Mouse (Mus musculus): Measurements from ENCODE around the gene Nudcd3.

The Nudcd3 gene

GRCm38 (mm10) chr11:6200087-6200569, at the start of gene Nudcd3:
Nudcd3 (minus strand) TSS chr11:6200415.
- DNase-seq (ENCODE audit: low spot score): peak; percentile 79

DNA sequence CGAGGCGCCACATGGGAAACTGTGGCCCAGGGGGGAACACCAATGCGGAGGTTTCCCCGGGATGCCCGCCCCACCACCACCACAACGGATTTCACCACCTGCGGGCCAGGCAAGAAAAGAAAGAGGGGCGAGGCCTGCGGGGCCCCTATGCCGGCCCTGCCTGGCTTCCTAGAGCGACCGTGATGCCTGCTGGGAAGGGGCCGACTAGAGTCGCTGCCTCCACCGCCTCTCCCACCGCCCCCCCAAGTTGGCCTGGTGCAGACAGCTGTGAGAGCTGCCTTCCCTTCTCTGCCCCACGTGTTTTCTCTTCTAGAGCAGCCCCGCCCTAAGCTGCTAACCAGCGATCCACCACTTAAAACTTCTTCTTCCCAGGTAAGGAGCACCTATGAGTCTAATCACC, 44.5 kb upstream of the Nudcd3 start:
- DNase-seq (ENCODE audit: low spot score): no peak

DNA sequence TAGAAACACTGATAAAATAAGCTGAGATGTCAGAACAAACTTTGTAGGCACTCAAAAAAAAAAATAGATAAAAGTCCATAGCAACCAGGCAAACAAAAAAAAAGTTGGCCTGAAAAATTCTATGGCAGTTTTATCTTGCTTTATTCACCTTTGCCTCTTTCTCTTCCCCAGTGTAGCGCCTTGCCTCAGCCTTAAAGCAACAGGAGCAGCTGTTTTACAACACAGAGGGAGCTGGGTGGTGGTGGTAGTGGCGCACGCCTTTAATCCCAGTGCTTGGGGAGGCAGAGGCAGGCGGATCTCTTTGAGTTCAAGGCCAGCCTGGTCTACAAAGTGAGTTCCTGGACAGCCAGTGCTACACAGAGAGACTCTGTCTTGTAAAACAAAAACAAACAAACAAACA, 32.8 kb upstream of the Nudcd3 start:
- no peak for DNase-seq (ENCODE audit: low spot score)

GRCm38 (mm10) chr11:6230012-6230411, 29.8 kb upstream of the Nudcd3 start, which contains the start of gene Npc1l1:
Npc1l1 (minus strand) TSS chr11:6230143.
- DNase-seq (ENCODE audit: low spot score): no peak

- no peak for DNase-seq (ENCODE audit: low spot score)
Observed at GRCm38 (mm10) chr11:6224541-6225229, 24.5 kb upstream of the Nudcd3 start.

DNA sequence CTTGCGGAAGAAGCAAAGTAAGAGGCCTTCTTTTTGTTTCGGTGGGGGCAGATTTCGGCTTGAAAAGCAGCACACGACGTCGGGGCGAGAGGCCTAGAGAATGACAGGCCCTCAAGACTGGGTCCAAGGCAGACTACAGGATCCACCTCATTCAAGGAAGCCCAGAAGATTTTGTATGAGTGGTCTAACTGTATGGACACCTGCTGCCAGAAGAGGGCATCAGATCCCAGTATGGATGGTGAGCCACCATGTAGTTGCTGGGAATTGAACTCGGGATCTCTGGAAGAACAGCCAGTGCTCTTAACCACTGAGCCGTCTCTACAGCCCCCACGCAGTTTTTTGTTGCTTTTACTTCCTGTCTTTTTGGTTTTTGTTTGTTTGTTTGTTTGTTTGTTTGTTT, 22.0 kb upstream of the Nudcd3 start:
- no peak for DNase-seq (ENCODE audit: low spot score)

DNA sequence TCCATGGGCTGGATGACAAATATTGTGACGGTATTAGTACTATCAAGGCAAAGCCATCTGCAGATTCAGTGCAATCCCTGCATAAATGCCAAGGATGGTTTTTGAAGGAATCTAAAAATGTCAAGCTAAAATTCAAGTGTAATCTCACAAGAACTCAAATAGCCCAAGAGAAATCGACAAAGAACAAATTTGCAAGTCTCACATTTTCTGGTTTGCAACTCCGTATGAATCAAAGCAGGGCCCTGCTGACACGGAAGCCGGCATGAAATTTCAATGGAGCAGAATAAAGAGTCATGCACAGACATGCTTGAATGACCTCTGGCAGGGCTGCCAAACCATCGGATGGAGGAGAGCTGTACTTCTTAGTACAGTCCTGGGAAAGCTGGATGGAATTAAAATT, 19.8 kb upstream of the Nudcd3 start:
- DNase-seq (ENCODE audit: low spot score): no peak

GRCm38 (mm10) chr11:6218189-6218896, 18.1 kb upstream of the Nudcd3 start:
- no peak for DNase-seq (ENCODE audit: low spot score)

- no peak for DNase-seq (ENCODE audit: low spot score)
Observed at GRCm38 (mm10) chr11:6216834-6217233, 16.6 kb upstream of the Nudcd3 start.

- no peak for DNase-seq (ENCODE audit: low spot score)
Observed at GRCm38 (mm10) chr11:6208158-6208557, 7.9 kb upstream of the Nudcd3 start.

DNA sequence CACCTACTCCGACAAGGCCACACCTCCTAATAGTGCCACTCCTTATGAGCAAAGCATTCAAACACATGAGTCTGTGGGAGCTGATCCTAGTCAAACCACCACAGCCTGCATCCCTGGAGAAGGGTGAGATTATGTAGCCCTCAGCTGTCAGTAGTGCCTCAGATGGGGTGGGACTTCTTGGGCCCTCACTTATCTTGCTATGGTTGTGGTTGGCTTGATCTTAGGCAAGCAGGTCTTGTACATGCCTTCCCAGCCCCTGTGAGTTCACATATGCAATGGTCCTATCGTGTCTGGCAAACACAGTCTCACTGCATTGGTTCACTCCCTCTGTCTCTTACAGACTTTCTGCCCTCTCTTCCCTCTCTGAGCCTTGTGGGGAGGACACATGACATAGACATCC, 6.9 kb upstream of the Nudcd3 start:
- DNase-seq (ENCODE audit: low spot score): no peak

- no peak for DNase-seq (ENCODE audit: low spot score)
Observed at GRCm38 (mm10) chr11:6200570-6200969, 355 bp upstream of the Nudcd3 start.

DNA sequence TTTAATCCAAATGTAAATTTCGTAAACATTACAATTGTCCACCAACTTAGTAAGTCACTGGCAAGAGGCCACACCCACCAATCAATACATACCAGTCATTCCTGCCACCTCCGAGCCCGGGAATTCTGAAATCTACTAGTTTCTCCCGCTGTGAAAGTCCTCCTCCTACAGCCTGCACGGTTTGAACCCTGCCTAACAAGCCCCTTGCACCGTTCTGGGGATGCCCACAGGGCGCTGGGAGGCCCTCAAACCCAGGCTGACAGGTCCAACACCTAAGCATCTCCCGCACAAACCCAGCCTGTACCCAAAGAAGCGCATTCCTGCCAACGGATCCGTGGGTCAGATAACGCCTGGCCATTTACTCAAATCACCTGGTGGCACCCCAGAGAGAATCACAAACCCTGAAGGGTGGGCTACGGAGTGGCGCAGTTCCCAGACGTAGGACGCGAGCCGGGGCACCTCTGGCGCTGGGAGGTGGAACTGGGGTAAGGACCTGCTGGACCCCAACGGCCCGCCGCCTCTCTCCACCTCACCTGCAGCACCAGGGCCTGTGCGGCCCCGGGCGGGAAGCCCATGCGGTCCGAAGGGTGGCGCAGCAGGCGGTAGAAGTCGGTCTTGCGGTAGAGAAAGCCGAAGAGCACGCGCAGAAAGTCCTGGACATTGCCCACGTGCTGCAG, 667 bp downstream of the Nudcd3 start, which contains the start of gene A730071L15Rik:
Gene A730071L15Rik (plus strand): TSS at position 620 of the 677 bp plus-strand sequence.
- DNase-seq (ENCODE audit: low spot score): no peak

- no peak for DNase-seq (ENCODE audit: low spot score)
Observed at GRCm38 (mm10) chr11:6198449-6198848, 1.8 kb downstream of the Nudcd3 start.

DNA sequence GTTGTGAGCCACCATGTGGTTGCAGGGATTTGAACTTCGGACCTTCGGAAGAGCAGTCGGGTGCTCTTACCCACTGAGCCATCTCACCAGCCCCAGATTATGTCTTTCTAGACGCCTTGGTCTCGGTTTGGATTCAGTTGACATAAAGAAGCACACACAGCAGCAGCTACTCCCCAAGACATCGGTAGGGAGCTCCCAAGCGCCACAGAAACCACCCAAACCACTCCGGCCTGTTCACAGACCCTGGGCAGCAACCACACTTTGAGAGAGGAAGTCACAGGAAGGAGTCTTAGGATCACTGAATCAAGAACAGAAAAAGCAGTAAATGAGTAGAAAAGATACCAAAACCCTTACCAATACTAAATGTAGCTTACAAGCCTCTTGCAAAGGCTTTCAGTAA, 3.4 kb downstream of the Nudcd3 start:
- no peak for DNase-seq (ENCODE audit: low spot score)

DNA sequence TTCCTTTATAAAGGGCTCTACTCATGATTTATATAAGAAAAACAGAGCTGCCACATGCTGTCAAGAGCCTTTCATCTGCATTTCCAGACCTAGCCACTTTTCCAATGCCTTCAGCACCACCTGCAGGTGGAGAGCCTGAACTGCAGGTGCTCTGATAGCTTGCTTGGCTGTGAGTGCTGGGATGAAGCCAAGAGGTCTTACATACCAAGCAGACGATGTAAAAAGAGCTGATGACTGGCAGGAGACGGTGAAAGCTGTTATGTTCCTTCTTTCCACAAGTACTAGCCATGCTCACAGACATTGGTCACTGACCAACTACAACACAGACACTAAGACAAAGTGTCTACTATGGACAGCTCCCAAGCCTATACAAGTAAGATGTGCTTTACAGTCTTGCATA, 12.3 kb downstream of the Nudcd3 start:
- DNase-seq (ENCODE audit: low spot score): peak; percentile 66

DNA sequence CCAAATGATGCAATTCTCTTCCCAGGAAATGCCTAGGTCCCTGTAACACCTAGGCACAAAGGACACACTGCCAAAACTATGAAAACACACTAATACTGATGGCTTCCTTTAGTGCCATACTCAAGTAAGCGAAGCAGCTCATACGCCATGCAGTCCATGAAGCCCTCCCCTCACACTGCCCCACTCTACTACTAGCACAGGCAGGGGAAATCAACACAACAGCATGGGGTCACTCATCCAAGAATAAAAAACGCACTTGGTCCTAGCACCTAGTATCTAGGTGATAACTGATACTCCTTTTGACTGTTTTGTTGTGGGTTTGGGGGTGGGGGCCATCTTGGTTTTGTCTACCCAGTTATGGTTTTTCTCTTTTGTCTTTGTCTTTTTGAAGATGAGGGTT, 12.8 kb downstream of the Nudcd3 start:
- DNase-seq (ENCODE audit: low spot score): no peak

GRCm38 (mm10) chr11:6184202-6184935, 15.8 kb downstream of the Nudcd3 start:
- no peak for DNase-seq (ENCODE audit: low spot score)

DNA sequence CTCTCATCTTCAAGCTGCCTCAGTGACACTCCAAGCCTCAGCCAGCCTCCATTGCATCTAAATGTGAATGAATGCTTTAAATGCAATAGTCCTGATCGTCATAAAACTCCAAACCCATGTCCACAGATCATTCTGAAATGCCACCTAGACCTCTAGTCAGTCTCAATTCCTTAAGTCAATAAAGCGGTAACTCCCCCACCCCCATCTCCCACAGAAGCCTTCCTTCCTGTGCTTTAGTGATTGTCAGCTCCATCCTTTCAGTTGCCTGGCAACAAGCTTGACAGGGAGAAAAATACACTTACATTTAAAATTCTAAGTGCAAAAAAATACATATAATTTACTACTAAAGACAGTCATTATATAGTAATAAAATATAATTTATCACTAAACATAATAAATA, 17.0 kb downstream of the Nudcd3 start:
- no peak for DNase-seq (ENCODE audit: low spot score)

GRCm38 (mm10) chr11:6180811-6181399, 19.3 kb downstream of the Nudcd3 start:
- no peak for DNase-seq (ENCODE audit: low spot score)

- no peak for DNase-seq (ENCODE audit: low spot score)
Observed at GRCm38 (mm10) chr11:6179194-6179593, 21.0 kb downstream of the Nudcd3 start.

DNA sequence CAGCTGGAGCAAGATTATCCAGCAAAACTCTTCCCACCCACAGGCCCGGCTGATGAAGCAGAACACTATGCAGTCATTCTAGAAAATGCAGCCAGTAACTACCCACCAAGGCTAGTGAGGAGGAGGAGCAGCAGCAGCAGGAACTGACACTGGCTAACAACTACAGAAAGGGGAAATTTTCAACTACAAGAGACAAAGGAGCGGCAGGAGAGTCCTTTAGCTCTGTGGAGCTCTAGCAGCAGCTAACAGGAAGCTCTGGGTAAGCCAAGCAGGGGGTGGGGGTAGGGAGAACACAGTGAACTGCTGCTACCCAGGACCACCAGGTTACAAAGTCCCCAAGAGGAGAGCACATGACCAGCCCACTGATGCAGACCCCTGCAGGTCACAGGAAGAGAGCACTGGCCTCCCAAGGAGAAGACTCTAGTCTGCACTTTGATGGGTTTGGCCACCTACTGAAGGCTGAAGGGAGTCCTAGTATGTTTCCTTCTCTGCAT, 21.5 kb downstream of the Nudcd3 start:
- no peak for DNase-seq (ENCODE audit: low spot score)

All from ovary, postnatal 10 days (tissue).